Mouse (Mus musculus): ENCODE measurements around the gene Gal. TPM values are rescaled to one million over a fixed set of nuclear protein-coding genes. Genes with fewer than 3 reads are reported as not detected.

Gene Gal
- 1.1 and 1.2 TPM in 2 replicates for polyA plus RNA-seq (2016; fragmentation: Nextera tagmentation; extraction: Ambion mirVana)

DNA sequence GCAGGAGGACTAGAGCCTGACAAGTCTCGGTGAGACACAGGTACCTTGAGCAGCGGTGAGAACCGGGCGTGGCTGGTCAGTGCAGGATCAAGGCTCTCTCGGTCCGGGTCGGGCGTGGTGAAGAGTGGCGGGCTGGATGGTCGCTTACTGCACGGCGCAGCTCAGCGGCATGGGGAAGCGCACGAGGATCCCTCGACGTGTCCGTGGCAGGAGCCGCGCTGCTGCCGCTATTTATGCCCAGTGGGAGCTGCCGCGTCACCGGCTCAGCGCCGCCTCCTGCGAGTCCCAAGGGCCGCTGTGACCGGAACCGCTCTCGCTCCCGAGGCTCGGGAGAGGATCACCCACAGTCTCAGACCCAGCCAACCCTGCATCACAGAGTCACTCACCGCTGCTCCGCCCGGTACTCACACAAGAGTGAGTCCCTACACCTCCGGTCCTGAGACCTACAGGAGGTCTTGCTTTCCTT lies at the start of gene Gal:
Gal (minus strand) TSS at position 277 of the 466 bp plus-strand sequence.
- peak; percentile 20 for DNase-seq (ENCODE audit: low spot score)
- H3K27ac ChIP-seq (replicated peaks): no peak within 1 kb of the TSS; the same call in 1 of the 2 replicates

DNA sequence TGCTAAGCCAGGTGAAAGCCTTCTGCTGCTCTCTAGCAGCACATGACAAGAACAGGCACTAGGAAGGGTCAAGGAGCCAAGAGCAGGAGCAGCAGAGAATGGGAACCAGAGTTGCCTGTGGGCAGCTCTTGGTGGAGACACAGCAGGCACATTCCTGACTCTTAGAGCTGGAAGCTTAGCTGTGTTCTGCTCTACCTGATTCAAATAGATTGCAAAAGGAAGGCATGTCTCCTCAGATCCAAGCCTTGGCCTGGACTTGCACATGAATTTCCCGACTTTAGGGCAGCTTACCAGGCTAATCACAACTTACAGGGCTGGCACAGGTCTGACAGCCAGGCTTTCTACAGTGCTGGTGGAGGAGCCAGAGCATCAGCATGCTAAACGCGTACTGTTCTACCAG lies 45.6 kb upstream of the Gal start:
- Histone ChIP-seq H3K4me3 (no peak overlapping the region), H3K27ac (replicated peaks) (no peak overlapping the region), H3K9me3 (no peaks in the 10 kb centered on the region), H3K4me1 (no peaks in the 10 kb centered on the region), H3K27me3 (replicated peaks; ENCODE audit: low read depth, poor library complexity, severe bottlenecking) (no peaks in the 10 kb centered on the region), H3K36me3 (replicated peaks) (peaks cover 100% of the 10 kb centered on the region)
- WGBS: 94% methylated on average over 3 of the region's 3 CpGs
- DNase-seq (ENCODE audit: low spot score): no peak

More for the DNA sequence above, at the start of gene Gal:
- WGBS: 4% methylated on average over 37 of the region's 37 CpGs
- H3K9me3 ChIP-seq: 0 out of 2 replicates have a peak, but pooled peaks cover 6% of the 10 kb centered on the region
- peak within 1 kb of the TSS; percentile 55 for H3K4me3 ChIP-seq
- H3K27me3 ChIP-seq (replicated peaks; ENCODE audit: low read depth, poor library complexity, severe bottlenecking): peaks cover 54% of the 10 kb centered on the region
- peaks cover 9% of the 10 kb centered on the region for H3K4me1 ChIP-seq
- H3K36me3 ChIP-seq (replicated peaks): no peaks in the 10 kb centered on the region

DNA sequence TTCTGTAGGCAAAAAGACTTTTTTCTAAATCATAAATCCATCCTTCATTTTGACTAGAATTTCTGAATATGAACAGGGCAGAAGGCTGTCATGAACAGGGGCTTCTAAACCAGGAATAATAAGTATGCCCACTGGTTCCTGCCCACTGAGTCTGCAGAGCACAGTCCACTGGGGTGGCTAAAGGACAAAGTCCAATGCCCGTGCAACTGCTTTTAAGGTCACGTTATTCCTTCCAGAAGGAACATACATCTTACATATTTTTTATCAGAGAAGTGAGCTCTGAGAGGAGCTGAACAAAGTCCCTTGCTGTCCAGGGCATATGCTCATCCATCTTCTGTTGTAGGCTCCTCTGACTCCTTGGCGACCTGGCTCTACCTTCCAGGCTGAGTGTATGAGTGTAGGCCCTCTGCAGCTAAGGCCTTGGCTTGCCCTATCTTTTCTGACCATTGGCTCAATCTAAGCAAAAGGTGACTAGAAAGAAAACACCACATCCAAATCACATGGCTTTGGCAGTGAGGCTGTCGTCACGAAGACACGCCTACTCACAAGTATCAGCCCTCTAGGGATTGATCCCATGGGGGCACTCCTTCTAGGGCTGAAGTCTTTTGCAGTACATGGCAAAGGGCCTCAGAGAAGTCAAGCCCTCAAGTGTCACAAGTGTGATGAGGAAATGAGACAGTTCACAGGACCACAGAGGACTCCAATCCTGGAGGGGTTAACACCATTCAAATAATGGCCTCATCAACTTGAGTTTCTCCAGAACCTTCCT lies 44.2 kb upstream of the Gal start:
- Histone ChIP-seq H3K9me3 (no peaks in the 10 kb centered on the region), H3K27ac (replicated peaks) (no peak overlapping the region), H3K4me3 (no peak overlapping the region), H3K4me1 (no peaks in the 10 kb centered on the region), H3K36me3 (replicated peaks) (peaks cover 100% of the 10 kb centered on the region), H3K27me3 (replicated peaks; ENCODE audit: low read depth, poor library complexity, severe bottlenecking) (no peaks in the 10 kb centered on the region)
- 96% methylated on average over 6 of the region's 6 CpGs for WGBS
- no peak for DNase-seq (ENCODE audit: low spot score)

DNA sequence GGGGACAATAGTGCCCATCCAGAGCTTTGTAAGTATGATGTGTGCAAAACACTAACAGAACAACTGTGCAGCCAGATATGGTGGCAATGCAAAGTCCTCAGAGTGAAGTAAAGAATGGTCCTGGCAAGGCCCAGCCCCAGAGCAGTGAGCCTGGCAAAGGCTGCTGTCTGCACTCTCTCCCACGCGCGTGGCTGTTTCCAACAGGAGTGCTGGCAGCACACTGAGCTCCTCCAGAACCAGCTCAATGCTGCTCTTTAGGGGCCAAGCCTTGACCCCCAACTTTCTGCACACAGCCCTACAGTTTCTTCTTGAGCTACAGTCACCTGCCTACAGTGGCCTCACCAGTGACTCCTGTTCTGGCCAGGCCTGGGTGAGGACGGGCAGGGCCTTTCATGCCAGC lies 43.4 kb upstream of the Gal start:
- Histone ChIP-seq H3K4me1 (no peaks in the 10 kb centered on the region), H3K27me3 (replicated peaks; ENCODE audit: low read depth, poor library complexity, severe bottlenecking) (no peaks in the 10 kb centered on the region), H3K9me3 (no peaks in the 10 kb centered on the region), H3K36me3 (replicated peaks) (peaks cover 100% of the 10 kb centered on the region), H3K4me3 (no peak overlapping the region), H3K27ac (replicated peaks) (no peak overlapping the region)
- WGBS: 95% methylated on average over 4 of the region's 4 CpGs
- no peak for DNase-seq (ENCODE audit: low spot score)

DNA sequence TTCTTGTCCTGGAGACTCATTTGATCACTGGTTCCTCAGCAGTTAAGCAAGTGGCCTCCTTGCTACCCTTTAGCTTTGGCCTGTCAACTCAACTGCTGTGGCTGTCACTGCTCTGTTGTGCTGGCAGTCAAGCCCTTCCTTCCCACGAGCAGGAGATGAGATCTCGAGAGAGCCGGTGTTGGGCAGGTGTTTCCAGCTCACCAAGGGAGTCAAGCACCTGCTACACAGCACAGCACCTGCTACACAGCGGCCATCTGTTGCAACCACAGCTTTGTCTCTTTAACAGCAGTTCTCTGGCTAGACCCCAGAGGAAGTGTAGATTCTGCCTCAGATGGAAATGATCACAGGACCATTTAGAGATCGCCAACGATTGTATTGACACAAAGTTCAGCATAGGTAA lies 37.3 kb upstream of the Gal start:
- no peak for DNase-seq (ENCODE audit: low spot score)
- Histone ChIP-seq H3K4me1 (no peaks in the 10 kb centered on the region), H3K4me3 (no peak overlapping the region), H3K9me3 (peaks cover 3% of the 10 kb centered on the region), H3K27me3 (replicated peaks; ENCODE audit: low read depth, poor library complexity, severe bottlenecking) (no peaks in the 10 kb centered on the region), H3K27ac (replicated peaks) (no peak overlapping the region), H3K36me3 (replicated peaks) (peaks cover 39% of the 10 kb centered on the region)
- WGBS: 68% methylated on average over 6 of the region's 6 CpGs

DNA sequence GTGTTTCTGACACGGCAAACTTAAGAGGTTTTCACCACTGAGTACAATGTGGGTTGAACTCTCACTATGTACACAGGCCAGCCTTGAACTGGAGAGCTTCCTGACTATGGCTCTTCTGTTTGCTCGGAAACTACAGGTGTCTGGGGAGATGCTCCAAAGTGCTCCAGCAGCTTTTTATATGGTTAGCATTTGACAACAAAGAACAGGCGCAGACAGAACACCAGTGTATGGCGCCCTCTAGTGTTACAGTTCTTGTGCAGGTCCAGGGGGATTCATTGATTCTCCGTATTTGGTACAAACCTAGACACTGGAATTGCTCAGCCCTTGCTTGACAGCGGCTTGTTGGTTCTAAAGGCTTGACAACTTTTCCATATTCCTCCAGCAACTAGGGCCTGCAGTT lies 36.8 kb upstream of the Gal start:
- 33% methylated on average over 6 of the region's 6 CpGs for WGBS
- Histone ChIP-seq H3K9me3 (peaks cover 3% of the 10 kb centered on the region), H3K27me3 (replicated peaks; ENCODE audit: low read depth, poor library complexity, severe bottlenecking) (no peaks in the 10 kb centered on the region), H3K27ac (replicated peaks) (no peak overlapping the region), H3K36me3 (replicated peaks) (peaks cover 35% of the 10 kb centered on the region), H3K4me3 (no peak overlapping the region), H3K4me1 (no peaks in the 10 kb centered on the region)
- DNase-seq (ENCODE audit: low spot score): peak; percentile 67

DNA sequence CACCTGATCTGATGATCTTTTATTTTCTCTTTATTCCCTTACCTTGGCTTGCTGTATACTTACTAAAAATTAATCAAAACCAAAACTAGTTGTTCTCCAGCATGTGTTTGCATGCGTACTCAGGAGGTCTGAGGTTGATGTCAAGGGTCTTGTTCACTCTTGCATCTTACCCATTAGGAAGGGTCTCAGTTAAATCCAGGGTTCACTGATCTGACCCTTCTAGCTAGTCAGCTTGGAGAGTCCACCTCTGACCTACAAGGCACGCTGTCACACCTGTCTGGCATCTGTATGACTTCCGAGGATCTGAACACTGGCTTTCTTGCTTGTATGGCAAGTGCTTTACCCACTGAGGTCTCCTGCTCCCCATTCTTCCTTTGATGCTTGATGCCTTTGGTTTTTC lies 36.4 kb upstream of the Gal start:
- Histone ChIP-seq H3K9me3 (peaks cover 3% of the 10 kb centered on the region), H3K4me1 (no peaks in the 10 kb centered on the region), H3K27me3 (replicated peaks; ENCODE audit: low read depth, poor library complexity, severe bottlenecking) (no peaks in the 10 kb centered on the region), H3K36me3 (replicated peaks) (peaks cover 30% of the 10 kb centered on the region), H3K27ac (replicated peaks) (no peak overlapping the region), H3K4me3 (no peak overlapping the region)
- WGBS: 92% methylated on average over 3 of the region's 3 CpGs
- no peak for DNase-seq (ENCODE audit: low spot score)

DNA sequence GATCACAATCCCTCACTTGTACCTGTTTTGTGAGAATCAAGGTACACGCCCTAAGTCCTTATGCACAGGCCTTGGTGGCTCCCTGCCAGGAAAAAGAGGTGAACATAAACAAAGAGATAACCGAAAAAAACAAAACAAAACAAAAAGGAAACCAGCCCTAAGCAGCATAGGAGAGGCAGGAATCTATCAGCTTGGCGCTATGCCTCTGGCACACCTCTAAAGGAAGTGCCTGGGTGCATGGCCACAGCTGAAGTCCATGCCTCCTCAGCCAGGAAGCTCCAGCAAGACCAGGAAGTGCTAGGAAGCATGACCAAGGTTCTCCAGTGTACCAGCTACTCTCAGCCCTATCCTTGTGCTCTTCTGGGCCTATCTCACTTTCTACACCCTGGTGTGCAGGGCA lies 34.9 kb upstream of the Gal start:
- H3K36me3 ChIP-seq (replicated peaks): peaks cover 15% of the 10 kb centered on the region
- no peaks in the 10 kb centered on the region for H3K27me3 ChIP-seq (replicated peaks; ENCODE audit: low read depth, poor library complexity, severe bottlenecking)
- peaks cover 5% of the 10 kb centered on the region for H3K9me3 ChIP-seq
- H3K27ac ChIP-seq (replicated peaks): no peak overlapping the region
- no peak overlapping the region for H3K4me3 ChIP-seq
- no peaks in the 10 kb centered on the region for H3K4me1 ChIP-seq
- WGBS: 87% methylated on average over 3 of the region's 3 CpGs
- no peak for DNase-seq (ENCODE audit: low spot score)

DNA sequence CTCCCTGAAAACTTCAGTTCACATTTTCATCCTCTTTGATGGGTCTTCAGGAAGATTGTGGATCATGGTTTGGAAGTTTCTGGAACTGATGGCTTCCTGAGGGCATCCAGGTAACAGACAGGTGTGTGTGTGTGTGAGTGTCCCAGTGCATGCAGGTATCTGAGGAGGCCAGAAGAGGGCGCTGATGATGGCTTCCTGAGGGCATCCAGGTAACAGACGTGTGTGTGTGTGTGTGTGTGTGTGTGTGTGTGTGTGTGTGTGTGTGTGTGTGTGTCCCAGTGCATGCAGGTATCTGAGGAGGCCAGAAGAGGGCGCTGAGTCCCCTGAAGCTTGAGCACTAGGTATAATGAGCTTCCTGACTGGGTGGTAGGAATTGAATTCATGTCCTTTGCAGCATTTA lies 33.0 kb upstream of the Gal start:
- Histone ChIP-seq H3K9me3 (peaks cover 5% of the 10 kb centered on the region), H3K27ac (replicated peaks) (no peak overlapping the region), H3K4me1 (no peaks in the 10 kb centered on the region), H3K4me3 (no peak overlapping the region), H3K36me3 (replicated peaks) (no peaks in the 10 kb centered on the region), H3K27me3 (replicated peaks; ENCODE audit: low read depth, poor library complexity, severe bottlenecking) (no peaks in the 10 kb centered on the region)
- DNase-seq (ENCODE audit: low spot score): no peak
- 73% methylated on average over 3 of the region's 3 CpGs for WGBS

DNA sequence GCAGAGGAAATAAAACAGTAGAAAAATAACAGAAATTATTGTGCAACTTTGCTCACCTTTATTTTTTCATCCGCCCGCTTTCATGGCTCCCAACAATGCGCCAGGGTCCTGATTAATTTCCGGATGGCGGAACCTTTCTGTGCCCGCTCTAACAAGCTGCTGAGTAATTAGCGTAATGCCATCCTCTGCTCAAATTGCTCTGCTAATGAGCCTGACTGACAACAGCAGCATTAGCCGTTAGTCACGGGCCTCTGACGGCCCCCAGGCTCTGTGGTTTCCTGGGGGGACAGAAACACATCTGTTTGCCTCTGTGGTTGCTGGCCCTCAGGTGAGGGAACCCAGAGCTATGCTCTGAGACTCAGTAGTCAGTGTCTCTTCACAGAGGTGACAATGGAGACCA lies 26.7 kb upstream of the Gal start:
- WGBS: 40% methylated on average over 10 of the region's 10 CpGs
- no peak for DNase-seq (ENCODE audit: low spot score)
- Histone ChIP-seq H3K27me3 (replicated peaks; ENCODE audit: low read depth, poor library complexity, severe bottlenecking) (peaks cover 7% of the 10 kb centered on the region), H3K27ac (replicated peaks) (no peak overlapping the region), H3K36me3 (replicated peaks) (no peaks in the 10 kb centered on the region), H3K4me1 (peaks cover 11% of the 10 kb centered on the region), H3K9me3 (0 out of 2 replicates have a peak, but pooled peaks cover 2% of the 10 kb centered on the region), H3K4me3 (no peak overlapping the region)

DNA sequence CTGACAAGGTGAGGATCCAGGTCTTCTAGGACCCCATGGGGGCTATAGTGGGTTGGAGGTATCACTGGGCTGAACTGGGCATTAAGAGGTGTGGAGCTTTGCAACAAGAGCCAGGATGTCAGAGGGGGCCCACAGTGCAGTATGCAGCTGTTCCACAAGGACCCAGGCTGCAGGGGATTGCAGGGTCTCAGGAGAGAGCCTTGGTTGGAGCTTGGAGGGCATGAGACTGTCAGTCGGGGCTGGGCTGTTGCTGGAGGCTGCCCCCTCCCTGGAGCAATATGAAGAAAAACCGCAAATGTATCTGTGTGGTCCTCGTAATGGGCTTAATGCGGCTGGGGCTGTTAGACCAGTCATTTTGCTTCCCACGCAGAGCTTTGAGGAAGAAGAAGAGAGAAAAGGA lies 26.3 kb upstream of the Gal start:
- no peaks in the 10 kb centered on the region for H3K36me3 ChIP-seq (replicated peaks)
- peaks cover 7% of the 10 kb centered on the region for H3K27me3 ChIP-seq (replicated peaks; ENCODE audit: low read depth, poor library complexity, severe bottlenecking)
- no peak for DNase-seq (ENCODE audit: low spot score)
- WGBS: 56% methylated on average over 5 of the region's 5 CpGs
- peaks cover 11% of the 10 kb centered on the region for H3K4me1 ChIP-seq
- 0 out of 2 replicates have a peak, but pooled peaks cover 2% of the 10 kb centered on the region for H3K9me3 ChIP-seq
- no peak overlapping the region for H3K4me3 ChIP-seq
- H3K27ac ChIP-seq (replicated peaks): 0 out of 2 replicates have a peak overlapping the region, but pooled peaks have one; percentile 19

DNA sequence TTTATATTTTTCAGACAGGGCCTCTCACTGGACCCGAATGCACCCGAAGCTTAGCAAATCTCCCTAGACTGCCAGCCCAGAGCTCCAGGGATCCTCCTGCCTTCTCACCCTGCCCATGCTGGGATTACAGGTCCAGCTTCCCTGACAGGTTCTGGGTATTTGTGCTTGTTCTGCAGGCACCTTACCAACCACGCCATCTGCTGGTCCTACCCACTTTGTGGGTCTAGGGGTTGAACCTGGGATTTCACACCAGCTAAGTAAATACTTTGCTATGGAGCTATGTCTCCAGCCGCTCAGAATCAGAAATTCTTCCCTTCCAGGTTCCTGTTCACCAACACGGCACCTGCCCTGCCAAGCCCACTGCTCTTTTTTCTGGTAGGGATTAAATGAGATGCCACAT lies 23.6 kb upstream of the Gal start:
- H3K4me1 ChIP-seq: peaks cover 33% of the 10 kb centered on the region
- DNase-seq (ENCODE audit: low spot score): no peak
- no peak overlapping the region for H3K4me3 ChIP-seq
- WGBS: 67% methylated on average over 5 of the region's 5 CpGs
- H3K27ac ChIP-seq (replicated peaks): no peak overlapping the region
- no peaks in the 10 kb centered on the region for H3K9me3 ChIP-seq
- no peaks in the 10 kb centered on the region for H3K36me3 ChIP-seq (replicated peaks)
- H3K27me3 ChIP-seq (replicated peaks; ENCODE audit: low read depth, poor library complexity, severe bottlenecking): peaks cover 7% of the 10 kb centered on the region

DNA sequence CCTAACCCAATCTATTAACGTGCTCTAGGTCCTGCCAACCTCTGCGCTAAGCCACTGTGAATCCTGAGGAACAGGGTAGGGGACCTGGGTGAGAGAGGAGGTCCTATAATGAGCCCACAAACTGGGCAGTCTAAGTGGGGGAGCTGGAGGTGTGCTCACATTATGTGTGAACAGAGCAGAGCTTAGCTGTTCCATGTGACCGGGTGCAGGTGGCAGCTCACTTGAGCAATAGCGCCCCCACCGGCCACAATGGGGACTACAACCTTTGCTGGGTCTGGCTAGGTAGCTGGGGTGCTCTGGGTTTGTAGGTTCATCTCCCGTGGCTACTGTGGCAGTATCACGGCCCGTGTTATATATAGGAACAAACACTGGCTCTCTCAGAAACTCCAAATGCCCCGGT lies 22.5 kb upstream of the Gal start:
- H3K36me3 ChIP-seq (replicated peaks): no peaks in the 10 kb centered on the region
- DNase-seq (ENCODE audit: low spot score): peak; percentile 38
- WGBS: 55% methylated on average over 9 of the region's 9 CpGs

More for the DNA sequence above, 22.5 kb upstream of the Gal start:
- H3K4me3 ChIP-seq: no peak overlapping the region
- H3K27me3 ChIP-seq (replicated peaks; ENCODE audit: low read depth, poor library complexity, severe bottlenecking): peaks cover 7% of the 10 kb centered on the region
- peaks cover 34% of the 10 kb centered on the region for H3K4me1 ChIP-seq
- no peak overlapping the region for H3K27ac ChIP-seq (replicated peaks)
- H3K9me3 ChIP-seq: no peaks in the 10 kb centered on the region

Data from embryonic facial prominence, embryonic 10.5 days (tissue).